Mouse (Mus musculus) granulocyte monocyte progenitor cell, adult 5-6 weeks (primary cell): Measurements from ENCODE around the gene Fblim1. TPM values are rescaled to one million over a fixed set of nuclear protein-coding genes. Genes with fewer than 3 reads are reported as not detected.
A peak's percentile ranks its signal among the peaks of the same experiment; 100 is the strongest.

Experiments
- ATAC-seq: replicated peaks from 2 replicates; pipeline ENCODE4 v1.8.0; 2016; ENCODE audit warnings: mild to moderate bottlenecking, moderate TSS enrichment, inconsistent platforms; ENCODE audit not compliant: poor library complexity, severe bottlenecking
- total RNA-seq, 2 experiments: library from RNA; stranded (forward) in 1 of 2; stranded (reverse) in 1 of 2; fragments of 200-712, 200-1000 nt in 1 of 2; fragments of >200 nt in 1 of 2; fragmentation: Nextera tagmentation in 1 of 2; gene quantifications; 2 replicates each; pipeline ENCODE4 v1.2.3; 2014 to 2017

Gene Fblim1
- total RNA-seq, 2 experiments from 2014 or later, result 0.11 TPM; not detected in 1

DNA sequence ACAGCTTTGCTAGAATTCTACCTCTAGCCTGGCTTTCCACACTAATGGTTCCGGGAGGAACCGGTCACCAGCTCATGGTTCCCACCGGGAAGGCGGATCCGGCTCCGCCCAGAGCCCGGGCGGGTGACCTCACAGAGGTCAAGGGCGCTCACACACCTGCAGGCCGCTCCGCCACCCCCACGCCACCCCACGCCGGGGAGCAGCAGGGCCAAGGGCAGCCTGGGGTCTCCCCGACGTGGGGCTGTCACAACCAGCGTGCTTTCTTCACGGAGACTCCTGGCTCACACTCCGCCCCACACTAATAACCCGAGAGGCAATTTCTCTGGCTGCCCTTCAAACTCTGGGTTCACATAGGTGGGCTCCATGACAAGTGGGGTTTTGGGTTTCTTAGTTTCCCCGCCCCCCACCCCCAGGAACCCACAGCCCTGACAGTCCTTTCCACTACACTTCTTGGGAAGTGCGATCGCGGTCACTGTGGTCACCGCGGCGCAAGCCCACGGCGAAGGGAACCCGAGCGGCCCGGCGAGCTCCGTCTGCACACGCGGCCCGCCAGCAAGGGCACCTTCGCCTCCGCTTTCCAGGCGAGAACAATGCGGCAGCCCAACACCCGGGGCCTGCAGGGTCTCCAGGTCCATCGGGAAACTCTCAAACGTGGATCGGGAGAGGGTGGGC is 60.7 kb downstream of the Fblim1 start:
- peak; percentile 38 for ATAC-seq

DNA sequence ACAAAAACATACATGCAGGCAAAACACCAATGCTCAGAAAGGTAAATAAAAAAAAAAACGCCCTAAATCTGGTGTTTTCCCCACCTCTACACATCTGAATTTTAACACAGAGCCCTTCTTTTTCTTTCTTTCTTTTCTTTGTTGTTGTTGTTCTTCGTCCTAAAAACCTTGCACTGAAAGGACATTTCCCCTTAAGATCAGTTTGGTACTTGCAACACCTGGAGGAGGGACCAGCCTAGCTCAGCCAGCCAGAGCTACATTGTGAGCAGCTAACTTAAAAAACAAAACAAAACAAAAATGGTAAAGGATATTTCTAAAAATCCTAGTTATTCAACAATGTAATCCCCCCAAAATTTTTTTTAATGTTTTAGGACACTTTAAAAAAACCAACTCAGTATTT is 61.4 kb downstream of the Fblim1 start:
- ATAC-seq, result no peak

DNA sequence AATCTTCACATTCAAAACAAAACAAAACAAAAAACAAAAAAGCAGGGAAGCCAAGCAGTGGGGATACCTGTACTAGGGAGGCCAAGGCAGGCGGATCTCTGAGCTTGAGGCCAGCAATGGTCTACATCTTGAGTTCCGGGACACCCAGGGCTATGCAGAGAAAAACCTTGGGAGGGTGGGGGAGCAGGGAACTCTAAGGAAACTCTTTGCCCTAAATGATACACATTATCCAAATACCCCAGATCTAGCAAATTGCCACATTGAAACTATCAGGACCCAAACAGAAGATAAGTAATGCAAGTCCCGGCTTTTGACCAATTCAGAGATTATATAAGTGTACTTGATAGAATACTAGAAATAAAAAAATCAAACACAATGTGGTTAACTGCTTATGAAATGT is 62.3 kb downstream of the Fblim1 start:
- ATAC-seq, result no peak

DNA sequence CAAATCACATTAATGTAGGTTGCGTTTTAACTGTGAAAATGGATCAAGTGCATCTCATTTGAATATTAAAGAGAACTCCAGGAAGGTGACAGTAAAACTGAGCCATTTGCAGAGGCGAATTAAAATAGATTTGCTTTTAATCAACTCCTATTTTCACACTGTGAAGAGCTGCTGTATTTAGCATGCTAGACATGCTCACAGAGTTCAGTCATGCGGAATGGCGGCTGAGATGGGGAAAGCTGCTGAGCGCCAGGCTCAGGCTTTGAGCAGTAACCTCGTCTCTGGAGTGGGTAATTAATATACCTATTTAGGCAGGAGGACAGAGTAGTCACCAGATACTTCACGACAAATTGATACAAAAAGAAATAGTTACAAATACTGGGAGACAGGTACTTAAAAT is 64.0 kb downstream of the Fblim1 start:
- no peak for ATAC-seq

DNA sequence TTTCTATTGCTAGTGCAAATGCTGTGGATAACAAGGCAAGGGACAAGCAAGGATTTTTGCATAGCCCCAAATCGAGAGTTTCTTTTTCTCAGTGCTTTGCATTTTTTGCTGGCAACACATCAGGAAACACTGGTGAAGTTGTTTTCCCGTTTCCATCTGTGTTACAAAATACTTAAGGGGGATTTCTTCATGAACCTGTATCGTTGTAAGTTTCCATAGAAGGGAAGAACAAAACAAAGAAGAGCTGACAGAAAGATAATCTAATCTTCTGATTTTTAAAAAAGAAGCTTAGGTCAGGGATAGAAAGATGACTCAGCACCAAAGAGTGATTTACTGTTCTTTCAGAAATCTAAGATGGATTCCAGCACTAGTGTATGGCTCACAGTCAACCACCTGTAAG is 65.1 kb downstream of the Fblim1 start:
- no peak for ATAC-seq

DNA sequence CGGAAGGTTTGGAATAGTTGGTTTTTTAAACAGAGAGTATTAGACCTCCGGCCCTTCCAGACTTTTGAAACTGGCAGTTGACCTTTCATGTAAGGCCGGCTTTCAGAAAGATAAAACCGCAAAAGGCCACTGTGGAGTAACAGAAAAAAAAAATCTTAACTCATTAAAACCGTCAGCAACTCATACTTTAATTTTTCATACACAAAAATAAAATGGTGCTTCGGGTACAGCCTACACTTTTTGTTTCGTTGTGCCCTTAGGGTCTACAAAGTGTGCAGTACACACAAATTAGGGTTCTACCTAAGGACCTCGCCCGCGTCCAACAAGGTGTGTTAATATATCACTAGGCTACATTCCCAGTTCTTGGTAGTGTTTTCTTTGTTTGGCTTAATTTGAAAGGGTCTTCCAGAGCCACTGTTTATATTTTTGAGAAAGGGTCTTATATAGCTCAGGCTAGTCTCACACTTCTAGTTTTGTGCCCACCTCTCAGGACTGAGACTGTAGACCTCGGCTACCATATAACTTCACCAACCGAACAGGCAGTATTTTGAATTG is 66.6 kb downstream of the Fblim1 start:
- no peak for ATAC-seq

DNA sequence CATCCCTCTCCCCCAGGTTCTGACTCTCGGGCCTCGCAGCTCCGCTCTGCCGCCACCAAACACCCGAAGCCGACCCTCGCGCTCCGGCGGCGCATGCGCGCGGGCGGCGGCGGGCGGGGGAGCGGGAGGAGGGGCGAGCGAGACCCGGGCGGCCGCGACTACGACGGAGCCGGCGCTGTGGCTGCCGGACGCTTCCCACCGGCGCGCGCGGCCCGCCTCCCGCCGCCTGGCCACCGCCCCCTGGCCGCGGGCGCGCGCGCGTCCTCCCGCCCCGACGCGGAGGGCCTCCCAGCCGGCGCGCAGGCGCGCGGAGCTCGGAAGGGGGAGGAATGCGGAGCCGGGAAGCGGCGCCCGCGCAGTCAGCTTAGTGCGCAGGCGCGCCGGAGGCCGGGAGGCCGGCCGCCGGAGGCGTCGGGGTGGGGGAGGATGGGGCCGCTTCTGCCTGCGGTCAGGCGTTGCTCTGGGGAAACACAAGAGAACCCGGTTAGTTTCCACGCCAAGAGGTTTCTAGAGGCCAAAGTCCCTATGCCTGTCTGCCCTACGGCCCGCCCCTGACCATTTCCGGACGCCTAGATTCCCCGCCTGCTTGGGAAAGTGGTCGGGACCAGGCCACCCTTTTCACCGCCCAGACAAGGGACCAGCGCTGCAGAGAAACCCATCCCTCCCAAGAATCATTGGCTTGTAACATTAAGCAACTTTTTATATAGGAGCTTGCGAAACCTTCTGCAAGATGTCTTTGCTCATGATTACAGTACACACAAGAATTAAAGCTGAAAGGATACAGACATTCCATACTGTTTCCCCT is 67.3 kb downstream of the Fblim1 start, which contains the start of gene Spen:
Gene Spen, minus strand, starts transcription at position 190 of the 805 bp plus-strand sequence.
- peak; percentile 67 for ATAC-seq

DNA sequence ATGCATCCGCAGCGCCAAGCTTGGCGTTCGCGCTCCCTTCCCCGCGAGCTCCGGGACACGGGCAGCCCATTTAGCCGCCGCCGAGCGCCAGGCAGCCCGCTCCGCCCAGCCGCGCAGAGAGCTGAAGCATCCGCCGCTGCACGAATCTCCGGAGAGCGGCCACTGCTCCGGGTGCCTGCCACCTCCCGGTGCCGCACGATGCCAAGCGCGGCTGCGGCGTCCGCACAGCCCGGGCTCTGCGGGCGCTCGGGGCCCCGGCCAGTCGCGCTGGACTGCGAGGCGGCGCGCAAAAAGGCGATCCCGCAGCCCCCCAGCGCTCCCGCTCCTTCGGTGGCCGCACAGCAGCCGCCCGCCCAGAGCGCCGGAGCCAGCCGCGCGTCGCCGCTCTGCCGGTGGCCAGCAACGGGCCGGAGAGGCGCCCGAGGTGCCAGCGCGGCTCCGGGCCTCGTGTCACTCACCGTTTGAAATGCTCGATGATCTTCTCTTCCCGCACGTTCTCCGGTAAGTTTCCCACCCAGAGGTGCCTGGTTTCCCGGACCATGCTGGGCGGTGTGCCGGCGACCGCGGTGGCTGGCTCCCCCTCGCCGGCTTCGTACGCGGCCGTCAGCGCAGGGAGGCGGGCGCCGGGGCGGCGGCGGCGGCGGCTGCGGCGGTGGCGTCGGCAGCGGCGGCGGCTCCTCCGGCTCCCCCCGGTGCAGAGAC is 68.0 kb downstream of the Fblim1 start:
- ATAC-seq, result no peak

DNA sequence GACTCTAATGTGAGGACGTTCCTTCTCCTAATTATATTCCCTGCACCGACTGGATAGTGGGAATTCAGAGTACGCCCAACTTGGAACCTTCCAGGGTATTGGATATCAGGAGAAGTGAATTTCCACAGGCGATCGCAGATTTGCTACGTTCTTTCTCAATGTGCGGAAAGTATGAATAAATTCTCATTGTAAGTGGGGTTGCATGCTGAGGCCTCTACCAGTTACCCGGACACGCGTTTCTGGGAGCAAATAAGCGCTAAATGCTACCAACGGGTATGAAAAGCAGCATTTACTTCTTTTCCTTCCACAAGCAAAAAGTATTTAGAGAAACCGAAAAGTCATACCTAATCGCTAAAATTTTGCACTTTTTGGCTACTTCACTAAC is 68.7 kb downstream of the Fblim1 start:
- ATAC-seq, result no peak

DNA sequence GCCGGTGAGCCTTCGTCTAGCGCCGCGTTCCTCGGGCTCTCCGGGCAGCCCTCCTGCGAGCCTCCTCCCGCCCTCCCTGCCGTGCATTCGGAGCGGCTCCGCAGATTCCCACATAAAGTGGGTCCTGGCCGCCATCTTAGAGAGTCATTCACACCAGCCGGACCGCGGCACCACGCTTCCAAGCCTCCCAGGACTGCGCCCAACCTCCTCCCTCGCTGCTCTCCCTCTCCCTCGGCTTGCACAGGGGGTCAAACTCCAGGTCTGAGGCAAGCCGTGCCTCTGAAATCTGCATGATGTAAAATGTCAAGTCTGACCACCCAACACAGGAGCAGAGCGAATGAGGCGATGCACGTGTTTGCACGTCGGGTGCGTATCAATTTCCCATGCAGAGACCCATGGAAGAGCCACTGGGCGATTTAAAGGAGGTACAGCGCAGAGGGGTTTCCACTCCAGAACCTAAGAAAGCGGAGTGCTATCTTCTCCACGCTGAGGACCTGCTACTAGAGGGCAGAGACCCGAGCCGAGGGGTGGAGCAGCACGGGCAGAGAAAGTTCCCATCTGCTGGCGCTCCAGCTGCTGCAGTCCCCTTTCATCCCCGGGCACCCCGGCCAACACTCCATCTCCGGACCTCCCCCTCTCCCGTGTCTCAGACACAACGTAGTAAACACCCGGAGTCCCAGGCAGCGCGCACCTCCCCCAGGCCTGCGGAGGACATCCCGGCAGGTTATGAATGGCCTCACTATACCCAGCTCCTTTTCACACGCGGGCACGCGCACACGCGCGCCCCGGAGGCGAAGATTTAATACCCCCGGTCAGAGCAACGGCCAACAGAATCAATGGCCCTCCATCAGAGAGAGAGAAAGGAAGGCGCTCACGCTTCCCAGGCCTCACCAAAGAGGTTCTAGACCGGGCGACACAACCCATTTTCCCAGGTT is 69.3 kb downstream of the Fblim1 start:
- ATAC-seq, result peak; percentile 6

DNA sequence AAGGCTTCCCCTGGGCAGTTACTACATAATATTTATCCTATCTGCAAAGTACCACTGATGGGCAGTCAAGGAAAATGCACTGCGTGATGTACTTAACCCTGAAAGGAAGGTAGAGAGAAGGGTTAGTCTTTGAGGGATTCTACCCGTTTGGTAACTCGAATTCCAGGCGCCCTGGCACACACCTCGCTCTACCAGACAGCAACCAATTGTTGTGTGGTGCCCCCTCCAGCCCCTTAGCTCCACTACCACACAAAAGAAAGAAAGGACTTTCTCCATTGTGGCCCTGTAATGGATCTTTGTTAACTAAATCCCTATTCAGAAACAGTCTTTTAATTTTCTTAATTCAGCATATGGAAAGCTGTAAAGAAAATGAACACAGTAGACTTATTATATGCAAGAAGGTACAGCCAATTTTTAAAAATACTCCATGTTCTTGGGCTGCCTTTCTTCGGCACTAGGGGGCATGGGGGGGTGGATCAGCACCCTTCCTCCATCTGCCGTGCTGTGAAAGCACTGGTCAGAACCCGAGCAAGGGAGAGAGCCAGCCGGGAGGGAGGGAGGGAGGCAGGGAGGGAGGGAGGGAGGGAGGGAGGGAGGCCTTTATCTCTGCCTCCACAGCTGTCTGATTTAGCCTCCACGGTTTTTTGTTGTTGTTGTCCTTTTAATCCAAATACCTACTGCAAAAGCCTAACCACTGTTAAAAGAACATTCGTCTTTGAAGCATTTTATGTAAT is 70.8 kb downstream of the Fblim1 start:
- peak; percentile 39 for ATAC-seq

DNA sequence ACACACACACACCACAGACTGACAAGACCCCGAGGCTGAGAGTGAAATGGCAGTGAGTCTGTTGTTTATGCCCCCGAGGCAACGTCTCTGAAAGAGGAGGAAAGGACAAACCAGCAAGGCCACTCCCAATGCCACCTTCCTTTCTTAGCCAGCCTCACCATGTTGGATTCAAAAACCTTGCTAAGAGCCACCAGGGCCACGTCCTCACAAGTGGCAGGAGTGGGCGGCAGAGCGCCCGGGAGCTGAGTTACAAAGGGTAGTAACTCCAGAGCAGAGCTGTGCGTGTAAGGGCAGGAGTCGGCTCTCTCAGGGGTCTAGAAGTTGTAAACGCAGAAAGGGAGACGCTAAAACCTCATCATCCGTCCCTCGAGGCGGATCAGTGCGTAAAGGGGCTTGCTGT is 74.9 kb downstream of the Fblim1 start:
- ATAC-seq, result no peak

DNA sequence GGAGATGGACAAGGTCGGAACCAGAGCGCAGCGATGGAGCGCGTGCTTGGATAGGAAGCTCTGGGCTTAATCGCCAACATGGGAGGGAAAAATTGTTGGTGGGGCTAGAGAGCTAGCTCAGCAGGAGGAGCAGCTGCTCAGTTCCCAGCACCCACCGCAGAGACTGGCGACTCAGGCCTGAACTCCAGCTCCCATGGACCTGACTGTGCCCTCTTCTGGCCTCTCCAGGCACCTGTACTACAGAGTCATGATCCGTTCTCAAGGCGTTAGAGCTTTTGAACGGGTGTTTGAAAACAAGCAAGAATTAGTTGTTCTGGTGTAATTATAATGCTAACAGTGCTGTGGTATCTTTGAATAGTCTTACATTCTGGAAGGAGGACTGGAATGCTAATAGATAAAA is 77.0 kb downstream of the Fblim1 start:
- ATAC-seq, result no peak

DNA sequence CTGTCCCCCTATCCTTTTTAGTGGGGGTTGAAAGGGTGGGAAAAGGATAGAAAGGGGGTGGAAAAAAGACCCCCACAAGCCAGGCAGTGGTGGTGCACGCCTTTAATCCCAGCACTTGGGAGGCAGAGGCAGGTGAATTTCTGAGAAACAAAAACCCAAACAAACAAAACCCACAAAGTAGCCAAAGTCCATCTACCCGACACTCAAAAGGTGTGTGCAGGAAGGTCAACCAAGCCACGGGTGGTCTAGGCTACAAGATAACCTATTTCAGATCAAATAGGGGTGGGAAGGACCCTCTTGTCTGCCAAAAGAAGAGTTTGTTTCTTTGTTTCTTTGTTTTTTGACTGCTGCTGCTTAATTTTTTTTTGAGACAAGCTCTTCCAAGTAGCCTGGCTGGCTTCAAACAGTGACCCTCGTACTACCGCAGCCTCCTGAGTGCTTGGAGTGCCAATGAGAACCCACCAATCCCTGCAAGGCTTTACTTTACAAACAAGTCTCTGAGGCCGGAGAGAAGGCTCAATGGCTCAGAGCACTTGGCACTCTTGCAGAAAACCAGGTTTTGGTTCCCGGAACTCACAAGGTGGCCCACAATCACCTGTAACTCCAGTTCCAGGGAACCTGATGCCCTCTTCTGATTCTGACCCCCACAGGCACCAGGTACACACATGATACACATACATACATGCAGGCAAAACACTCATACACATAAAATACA is 78.8 kb downstream of the Fblim1 start:
- no peak for ATAC-seq

Other genes with a start within 250 kb of the Fblim1 start
- gene Fam131c, start 237.9 kb downstream of the Fblim1 start, total RNA-seq (2014; fragmentation: Nextera tagmentation), result not detected in 2 replicates
- gene Fam131c, start 237.9 kb downstream of the Fblim1 start, total RNA-seq (2017), result not detected in 2 replicates
- gene Clcnka, start 207.4 kb downstream of the Fblim1 start, total RNA-seq (2014; fragmentation: Nextera tagmentation), result not detected in 2 replicates
- gene Clcnka, start 207.4 kb downstream of the Fblim1 start, total RNA-seq (2017), result not detected in 2 replicates
- not detected in 2 replicates for gene Clcnkb, start 190.1 kb downstream of the Fblim1 start, total RNA-seq (2014; fragmentation: Nextera tagmentation)
- not detected in 2 replicates for gene Clcnkb, start 190.1 kb downstream of the Fblim1 start, total RNA-seq (2017)
- gene Hspb7, start 185.3 kb downstream of the Fblim1 start, total RNA-seq (2014; fragmentation: Nextera tagmentation), result not detected in 2 replicates
- not detected in 2 replicates for gene Hspb7, start 185.3 kb downstream of the Fblim1 start, total RNA-seq (2017)
- gene Srarp, start 170.0 kb downstream of the Fblim1 start, total RNA-seq (2014; fragmentation: Nextera tagmentation), result not detected in 2 replicates
- not detected in 2 replicates for gene Srarp, start 170.0 kb downstream of the Fblim1 start, total RNA-seq (2017)
- gene Zbtb17, start 161.4 kb downstream of the Fblim1 start, total RNA-seq (2014; fragmentation: Nextera tagmentation), result 10.0 and 18.4 TPM in 2 replicates
- gene Zbtb17, start 161.4 kb downstream of the Fblim1 start, total RNA-seq (2017), result 19.9 and 28.9 TPM in 2 replicates
- gene Spen, start 67.5 kb downstream of the Fblim1 start, total RNA-seq (2014; fragmentation: Nextera tagmentation), result 37.8 TPM in 2 replicates
- gene Spen, start 67.5 kb downstream of the Fblim1 start, total RNA-seq (2017), result 21.4 and 25.5 TPM in 2 replicates
- gene Tmem82, start 12.5 kb upstream of the Fblim1 start, total RNA-seq (2014; fragmentation: Nextera tagmentation), result 1.7 and 3.8 TPM in 2 replicates
- 0.72 TPM in 1 of 2 replicates, not detected in the other for gene Tmem82, start 12.5 kb upstream of the Fblim1 start, total RNA-seq (2017)
- gene Slc25a34, start 17.7 kb upstream of the Fblim1 start, total RNA-seq (2014; fragmentation: Nextera tagmentation), result not detected in 2 replicates
- not detected in 2 replicates for gene Slc25a34, start 17.7 kb upstream of the Fblim1 start, total RNA-seq (2017)
- gene Plekhm2, start 58.8 kb upstream of the Fblim1 start, total RNA-seq (2014; fragmentation: Nextera tagmentation), result 11.5 and 17.0 TPM in 2 replicates
- gene Plekhm2, start 58.8 kb upstream of the Fblim1 start, total RNA-seq (2017), result 7.2 and 11.2 TPM in 2 replicates
- gene Rsc1a1, start 79.5 kb upstream of the Fblim1 start, total RNA-seq (2014; fragmentation: Nextera tagmentation), result 6.8 and 15.2 TPM in 2 replicates
- gene Rsc1a1, start 79.5 kb upstream of the Fblim1 start, total RNA-seq (2017), result 9.5 and 11.3 TPM in 2 replicates
- gene Ddi2, start 117.3 kb upstream of the Fblim1 start, total RNA-seq (2014; fragmentation: Nextera tagmentation), result 27.4 and 32.9 TPM in 2 replicates
- gene Ddi2, start 117.3 kb upstream of the Fblim1 start, total RNA-seq (2017), result 26.8 and 32.7 TPM in 2 replicates
- gene Agmat, start 140.6 kb upstream of the Fblim1 start, total RNA-seq (2014; fragmentation: Nextera tagmentation), result not detected in 2 replicates
- gene Agmat, start 140.6 kb upstream of the Fblim1 start, total RNA-seq (2017), result not detected in 2 replicates
- 6.9 and 10.2 TPM in 2 replicates for gene Dnajc16, start 184.8 kb upstream of the Fblim1 start, total RNA-seq (2014; fragmentation: Nextera tagmentation)
- 4.3 and 9.2 TPM in 2 replicates for gene Dnajc16, start 184.8 kb upstream of the Fblim1 start, total RNA-seq (2017)
- 11.5 and 12.8 TPM in 2 replicates for gene Casp9, start 187.5 kb upstream of the Fblim1 start, total RNA-seq (2014; fragmentation: Nextera tagmentation)
- 8.7 and 11.1 TPM in 2 replicates for gene Casp9, start 187.5 kb upstream of the Fblim1 start, total RNA-seq (2017)
- gene Cela2a, start 220.1 kb upstream of the Fblim1 start, total RNA-seq (2014; fragmentation: Nextera tagmentation), result not detected in 2 replicates
- gene Cela2a, start 220.1 kb upstream of the Fblim1 start, total RNA-seq (2017), result not detected in 2 replicates
- not detected in 2 replicates for gene Ctrc, start 240.3 kb upstream of the Fblim1 start, total RNA-seq (2014; fragmentation: Nextera tagmentation)
- not detected in 2 replicates for gene Ctrc, start 240.3 kb upstream of the Fblim1 start, total RNA-seq (2017)